Mouse (Mus musculus) mature B cell (primary cell): Measurements from ENCODE around the gene Pnpla3.

ENCODE experiments used
- in situ Hi-C: fragments of 300-500 bp; cut with MboI; formaldehyde crosslinking; loops from 2 replicates; pipeline ENCODE4 v1.14.3; 2019

The Pnpla3 gene

GRCm38 (mm10) chr15:84216461-84217084 is 48.9 kb downstream of the Pnpla3 start:
- in situ Hi-C loops: no loop called here

- in situ Hi-C loops: no loop called here
Measured at GRCm38 (mm10) chr15:84217969-84218782, 50.5 kb downstream of the Pnpla3 start.

DNA sequence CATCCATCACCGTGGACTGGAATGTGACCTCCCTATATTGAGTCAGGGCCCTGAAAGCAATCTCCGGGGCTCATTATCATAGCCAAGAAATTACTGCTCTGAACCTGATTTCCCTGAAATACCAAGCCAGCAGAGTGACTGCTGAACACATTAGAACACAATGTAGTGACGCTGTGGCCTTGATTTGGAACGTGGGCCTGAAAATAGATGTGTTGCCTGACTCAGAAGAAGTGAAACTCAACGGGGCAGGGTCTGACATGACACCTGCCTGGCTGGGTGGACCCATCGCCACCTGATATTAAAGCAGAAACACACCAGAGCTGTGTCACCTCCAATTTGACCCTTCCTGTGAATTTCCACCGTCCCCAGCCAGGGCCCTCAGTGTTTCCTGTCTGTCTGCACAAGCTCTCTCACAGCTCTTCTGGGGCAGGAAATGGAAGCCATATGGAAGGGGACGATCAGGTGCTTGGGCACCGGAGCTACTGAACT is 51.2 kb downstream of the Pnpla3 start:
- in situ Hi-C loops: no loop called here

- in situ Hi-C loops: no loop called here
Measured at GRCm38 (mm10) chr15:84221539-84221938, 53.9 kb downstream of the Pnpla3 start.

- in situ Hi-C loops: no loop called here
Measured at GRCm38 (mm10) chr15:84223423-84223822, 55.8 kb downstream of the Pnpla3 start.

- in situ Hi-C loops: no loop called here
Measured at GRCm38 (mm10) chr15:84224779-84225178, 57.1 kb downstream of the Pnpla3 start.

GRCm38 (mm10) chr15:84226918-84227317 is 59.3 kb downstream of the Pnpla3 start:
- in situ Hi-C loops: no loop called here

DNA sequence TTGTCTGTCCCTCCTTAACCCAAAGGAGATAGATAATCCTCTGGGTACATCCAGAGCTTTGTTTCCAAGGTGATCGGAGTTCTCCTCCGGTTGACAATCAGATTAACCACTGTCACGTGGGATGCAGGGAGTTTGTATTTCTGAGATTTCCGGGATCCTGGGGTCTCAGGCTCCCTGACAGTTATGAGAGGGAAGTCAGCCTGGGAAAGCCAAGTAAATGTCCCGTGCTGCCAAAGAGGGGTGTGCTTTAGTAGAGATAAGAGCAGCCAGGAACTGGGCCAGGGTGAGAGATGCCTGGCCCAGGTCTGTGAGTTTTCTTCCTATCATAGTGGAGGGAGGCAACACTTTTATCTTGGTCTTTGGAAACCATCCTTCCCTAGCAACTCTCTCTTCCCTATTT is 63.0 kb downstream of the Pnpla3 start:
- in situ Hi-C loops: no loop called here

- in situ Hi-C loops: no loop called here
Measured at GRCm38 (mm10) chr15:84231113-84231712, 63.6 kb downstream of the Pnpla3 start.

- in situ Hi-C loops: no loop called here
Measured at GRCm38 (mm10) chr15:84231721-84232561, 64.3 kb downstream of the Pnpla3 start, which contains the start of gene Parvb. Gene Parvb, plus strand, starts transcription at chr15:84232043.

DNA sequence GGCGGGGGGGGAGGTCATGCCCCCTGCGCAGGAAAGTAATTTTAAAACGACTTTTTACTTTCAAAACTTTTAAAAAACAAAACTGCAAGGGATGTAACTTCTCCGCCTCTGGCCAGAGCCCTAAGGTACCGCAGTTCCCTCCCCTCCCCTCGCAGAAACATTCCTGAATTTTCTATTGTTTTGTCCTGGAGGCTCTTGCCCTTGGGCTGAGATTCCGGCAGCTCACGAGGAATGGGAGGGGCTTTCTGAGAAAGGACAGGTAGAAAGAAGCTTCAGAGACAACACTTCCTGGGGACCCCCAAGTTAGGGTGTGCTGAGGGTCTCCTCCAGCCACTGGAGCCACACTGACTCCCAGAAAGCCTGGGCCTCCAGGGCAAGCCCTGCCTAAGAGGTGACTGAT is 65.0 kb downstream of the Pnpla3 start:
- in situ Hi-C loops: no loop called here

DNA sequence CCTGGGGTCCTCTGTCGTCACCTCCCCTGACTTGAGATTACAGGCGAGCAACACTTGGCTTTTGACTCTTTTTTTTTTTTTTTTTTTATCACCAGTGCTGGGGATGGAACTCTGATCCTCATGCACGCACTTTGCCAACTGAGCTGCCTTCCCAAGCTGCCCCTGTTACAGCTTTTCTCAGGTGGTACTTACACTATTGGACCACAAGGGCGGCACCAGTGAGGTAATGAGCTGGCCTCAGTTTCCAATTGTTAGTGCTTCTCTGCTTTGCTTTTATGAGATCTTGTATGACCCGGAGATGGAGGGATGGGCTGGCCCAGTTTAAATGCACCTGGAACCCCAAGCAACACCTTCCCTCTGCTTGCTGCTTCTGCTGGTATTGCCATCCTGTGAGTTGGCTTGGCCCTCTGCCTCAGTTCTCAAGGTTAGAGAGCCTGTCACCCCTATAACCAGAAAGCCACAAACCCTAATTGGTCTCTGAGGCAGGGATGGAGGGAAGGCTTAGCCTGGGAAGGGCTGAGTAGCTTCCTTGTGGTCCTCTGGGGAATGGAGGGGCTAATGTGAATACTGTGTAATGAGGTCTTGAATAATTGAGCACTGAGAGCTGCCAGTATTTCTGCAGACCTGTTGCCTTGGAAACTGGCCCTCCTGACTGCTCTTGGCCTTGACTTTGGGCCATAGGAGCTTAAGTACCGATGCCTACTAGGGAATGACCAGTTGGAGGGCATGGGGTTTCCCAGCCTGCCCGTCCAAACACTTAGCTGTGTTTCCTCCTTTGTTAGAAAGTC is 67.4 kb downstream of the Pnpla3 start:
- in situ Hi-C loops: no loop called here

DNA sequence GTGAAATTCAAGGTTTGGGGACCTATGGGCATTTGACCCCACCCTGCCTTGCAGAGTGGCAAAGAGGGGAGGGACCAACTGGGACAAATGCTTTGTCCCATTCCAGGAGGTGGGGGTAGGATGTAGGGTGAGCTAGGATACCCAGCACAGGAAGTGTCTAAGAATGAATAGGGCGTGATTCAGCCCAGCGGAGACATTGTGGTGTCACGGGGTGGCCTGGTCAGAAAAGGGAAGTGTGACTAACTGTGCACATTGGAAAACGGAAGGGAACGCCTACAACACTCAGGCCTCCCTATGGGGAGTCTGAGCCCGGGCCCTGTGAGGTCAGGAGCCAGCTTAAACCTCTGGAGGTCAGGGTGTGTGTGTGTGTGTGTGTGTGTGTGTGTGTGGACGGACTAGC is 68.0 kb downstream of the Pnpla3 start:
- in situ Hi-C loops: no loop called here
